Comparison of ENCODE assay signal across 9 mouse cellular contexts in genomic region chr2:84872105-84872716, GRCm38 (mm10). TPM values are rescaled to one million over a fixed set of nuclear protein-coding genes. Genes with fewer than 3 reads are reported as not detected.
DNase-seq lines count a peak whose midpoint lies in the region; ATAC-seq lines count a peak whose summit lies in the region.
"Had no signal": no experiment of that assay in that cellular context is flagged by ENCODE, and none has a peak within 500 bp of the region (broad histone marks: within the 10 kb centered on the region; RNA-seq: fewer than 3 reads in every experiment).

No protein-coding gene starts in this region.

- peak overlapping the region; percentile 97 for H3K4me2 ChIP-seq in intestine, embryonic 16.5 days (ENCODE audit: low read depth, low read length)
- H3K4me2 ChIP-seq in liver, embryonic 16.5 days (ENCODE audit: low read depth, low read length): peak overlapping the region; percentile 63
- peak overlapping the region; percentile 75 for H3K4me2 ChIP-seq in neural tube, embryonic 14.5 days (ENCODE audit: low read depth, low read length)

- 2% methylated on average over 71 of the region's 78 CpGs for WGBS in intestine, embryonic 16.5 days
- 1% methylated on average over 76 of the region's 78 CpGs for whole genome bisulfite sequencing in liver, embryonic 16.5 days (ENCODE audit: insufficient replicate concordance)
- 1% methylated on average over 72 of the region's 78 CpGs for WGBS in neural tube, embryonic 14.5 days

- peak overlapping the region; percentile 55 for H3K9ac ChIP-seq in intestine, embryonic 16.5 days (ENCODE audit: low read depth, low read length)
- no peak overlapping the region for H3K9ac ChIP-seq in liver, embryonic 16.5 days (ENCODE audit: low read depth, low read length)
- peak overlapping the region; percentile 47 for H3K9ac ChIP-seq in neural tube, embryonic 14.5 days (replicated peaks; ENCODE audit: low read depth, low read length)

- H3K27me3 ChIP-seq in intestine, embryonic 16.5 days (replicated peaks; ENCODE audit: control insufficient read depth, insufficient read depth, low read length): peaks cover 68% of the 10 kb centered on the region
- peaks cover 85% of the 10 kb centered on the region for H3K27me3 ChIP-seq in liver, embryonic 16.5 days (ENCODE audit: control insufficient read depth, insufficient read depth, low read depth, low read length)
- peaks cover 52% of the 10 kb centered on the region for H3K27me3 ChIP-seq in neural tube, embryonic 14.5 days (ENCODE audit: control insufficient read depth, insufficient read depth, low read length)

- ATAC-seq in cerebellum, adult (ENCODE audit: insufficient number of reproducible peaks, low FRiP score, low TSS enrichment): no peak
- peak; percentile 63 for ATAC-seq in intestine, embryonic 16.5 days
- peak; percentile 35 for ATAC-seq in liver, embryonic 16.5 days (ENCODE audit: low read depth)
- peak; percentile 58 for ATAC-seq in neural tube, embryonic 14.5 days (ENCODE audit: low read depth)

- peak overlapping the region; percentile 55 for H3K4me3 ChIP-seq in intestine, embryonic 16.5 days (ENCODE audit: low read length)
- peak overlapping the region; percentile 42 for H3K4me3 ChIP-seq in liver, embryonic 16.5 days (ENCODE audit: low read depth, low read length)
- H3K4me3 ChIP-seq in neural tube, embryonic 14.5 days (ENCODE audit: low read depth, low read length): peak overlapping the region; percentile 43

- H3K27ac ChIP-seq in intestine, embryonic 16.5 days (ENCODE audit: low read length): no peak overlapping the region
- H3K27ac ChIP-seq in liver, embryonic 16.5 days (ENCODE audit: low read length): no peak overlapping the region
- no peak overlapping the region for H3K27ac ChIP-seq in neural tube, embryonic 14.5 days (ENCODE audit: low read depth, low read length)

- no peaks in the 10 kb centered on the region for H3K9me3 ChIP-seq in intestine, embryonic 16.5 days (ENCODE audit: control insufficient read depth, low read length)
- H3K9me3 ChIP-seq in liver, embryonic 16.5 days (replicated peaks; ENCODE audit: control insufficient read depth, low read length): no peaks in the 10 kb centered on the region
- no peaks in the 10 kb centered on the region for H3K9me3 ChIP-seq in neural tube, embryonic 14.5 days (ENCODE audit: control insufficient read depth, low read length)

- H3K36me3 ChIP-seq in intestine, embryonic 16.5 days (ENCODE audit: control insufficient read depth, insufficient read depth, low read length): no peaks in the 10 kb centered on the region
- H3K36me3 ChIP-seq in liver, embryonic 16.5 days (ENCODE audit: control insufficient read depth, insufficient read depth): no peaks in the 10 kb centered on the region
- no peaks in the 10 kb centered on the region for H3K36me3 ChIP-seq in neural tube, embryonic 14.5 days (ENCODE audit: control insufficient read depth, insufficient read depth, low read length)

- DNase-seq in cerebellum, adult 11 months: peak; percentile 15
- peak; percentile 5 for DNase-seq in cerebellum, adult 9-10 months
- DNase-seq in heart, adult 18-20 months: peak; percentile 74 to 80
- no peak for DNase-seq in adipocyte (ENCODE audit: low spot score)

- peaks cover 9% of the 10 kb centered on the region for H3K4me1 ChIP-seq in intestine, embryonic 16.5 days (ENCODE audit: control insufficient read depth, insufficient read depth, low read length)
- peaks cover 3% of the 10 kb centered on the region for H3K4me1 ChIP-seq in liver, embryonic 16.5 days (ENCODE audit: control insufficient read depth, low read depth, low read length)
- H3K4me1 ChIP-seq in neural tube, embryonic 14.5 days (ENCODE audit: control insufficient read depth, insufficient read depth, low read length): peaks cover 7% of the 10 kb centered on the region; the same call in 1 of the 2 replicates

RNA-seq across cellular contexts. Expression of gene Rtn4rl2, which starts 14.3 kb away (rescaled TPM):
- total RNA-seq in heart, adult 18-20 months (2021): 1 to 10 TPM; 3.0 to 3.5 TPM
- polyA plus RNA-seq in intestine, embryonic 16.5 days (2015; fragmentation: Nextera tagmentation; extraction: Ambion mirVana): 0.57 and 0.61 TPM in 2 replicates
- not detected in 2 replicates for polyA plus RNA-seq in liver, embryonic 16.5 days (2015; fragmentation: Nextera tagmentation; extraction: Ambion mirVana)
- polyA plus RNA-seq in neural tube, embryonic 14.5 days (2014; fragmentation: Nextera tagmentation; extraction: Ambion mirVana): 1.8 and 4.9 TPM in 2 replicates

RNA-seq across cellular contexts. Expression of gene Slc43a1, which starts 33.6 kb away (rescaled TPM):
- 1 to 10 TPM; 2.6 to 3.3 TPM for total RNA-seq in heart, adult 18-20 months (2021)
- 12.8 and 14.6 TPM in 2 replicates for polyA plus RNA-seq in intestine, embryonic 16.5 days (2015; fragmentation: Nextera tagmentation; extraction: Ambion mirVana)
- 185 and 205 TPM in 2 replicates for polyA plus RNA-seq in liver, embryonic 16.5 days (2015; fragmentation: Nextera tagmentation; extraction: Ambion mirVana)
- polyA plus RNA-seq in neural tube, embryonic 14.5 days (2014; fragmentation: Nextera tagmentation; extraction: Ambion mirVana): 0.63 and 1.8 TPM in 2 replicates

RNA-seq across cellular contexts. Expression of gene Timm10, which starts 45.4 kb away (rescaled TPM):
- total RNA-seq in heart, adult 18-20 months (2021): 100 to 1,000 TPM; 109 to 146 TPM
- polyA plus RNA-seq in intestine, embryonic 16.5 days (2015; fragmentation: Nextera tagmentation; extraction: Ambion mirVana): 59.7 and 61.5 TPM in 2 replicates
- polyA plus RNA-seq in liver, embryonic 16.5 days (2015; fragmentation: Nextera tagmentation; extraction: Ambion mirVana): 27.3 and 29.8 TPM in 2 replicates
- 63.8 and 89.4 TPM in 2 replicates for polyA plus RNA-seq in neural tube, embryonic 14.5 days (2014; fragmentation: Nextera tagmentation; extraction: Ambion mirVana)

RNA-seq across cellular contexts. Expression of gene Smtnl1, which starts 49.8 kb away (rescaled TPM):
- total RNA-seq in heart, adult 18-20 months (2021): not detected
- 0.10 and 0.17 TPM in 2 replicates for polyA plus RNA-seq in intestine, embryonic 16.5 days (2015; fragmentation: Nextera tagmentation; extraction: Ambion mirVana)
- polyA plus RNA-seq in liver, embryonic 16.5 days (2015; fragmentation: Nextera tagmentation; extraction: Ambion mirVana): 0.47 and 0.50 TPM in 2 replicates
- polyA plus RNA-seq in neural tube, embryonic 14.5 days (2014; fragmentation: Nextera tagmentation; extraction: Ambion mirVana): not detected in 2 replicates
- polyA plus RNA-seq: cortical plate, adult 2 months had no signal

Comparison
In these comparisons a context has a peak if more than half of its experiments do, and no peak if none do; other contexts are left out.
1. RNA of gene Slc43a1, which starts 33.6 kb away (polyA plus RNA-seq): 185 to 205 TPM in liver, embryonic 16.5 days; 12.8 to 14.6 TPM in intestine, embryonic 16.5 days and 0.63 to 1.8 TPM in neural tube, embryonic 14.5 days; every median in the first group is over 10 times any median in the second.
2. Peak in every context shown above with its lines, with median percentiles within 50 percentile points of each other: H3K4me2 ChIP-seq and H3K4me3 ChIP-seq.